Comparison of ENCODE assay signal across 9 mouse cellular contexts in the genomic region with DNA sequence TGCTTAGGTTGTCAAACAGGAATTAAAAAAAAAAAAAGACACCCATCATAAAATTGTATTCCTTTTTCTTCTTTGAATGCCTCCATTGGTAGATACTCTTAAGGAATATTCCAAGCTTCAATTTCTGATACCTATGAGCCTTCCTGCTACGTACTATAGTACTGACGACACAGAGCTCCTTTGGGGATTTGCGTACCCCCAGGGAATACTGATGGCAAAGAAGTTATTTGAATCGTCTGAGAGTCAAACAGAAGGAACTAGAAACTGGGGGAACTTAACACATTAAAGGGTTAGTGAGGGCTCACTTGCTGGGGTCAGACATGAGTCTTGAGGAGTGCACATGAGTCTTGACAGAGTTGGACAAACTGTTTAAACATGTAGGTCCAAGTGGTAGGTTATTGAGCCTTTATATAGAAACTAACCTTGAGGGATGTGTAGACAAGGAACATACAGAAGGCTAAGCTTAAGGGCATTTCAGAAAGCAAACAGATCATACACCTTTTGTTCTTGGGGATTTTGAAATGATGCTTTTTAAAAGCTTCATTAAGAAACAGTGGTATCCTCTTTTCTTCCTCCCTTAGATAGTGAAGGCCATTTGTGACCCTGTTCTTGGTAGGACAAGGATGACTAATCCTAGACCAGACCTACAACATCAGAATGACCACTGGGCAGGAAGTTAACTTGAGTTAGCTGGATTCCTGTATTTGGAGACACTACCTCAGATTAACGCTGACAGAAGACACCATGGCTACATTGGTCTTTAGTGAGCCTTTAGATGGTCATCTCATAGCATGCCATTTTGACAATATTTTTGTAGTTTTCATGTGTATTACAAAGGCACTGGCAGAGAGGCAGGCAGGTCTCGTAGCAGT. TPM values are rescaled to one million over a fixed set of nuclear protein-coding genes. Genes with fewer than 3 reads are reported as not detected.
DNase-seq lines count a peak whose midpoint lies in the region; ATAC-seq and TF ChIP-seq lines count a peak whose summit lies in the region.
"Had no signal": no experiment of that assay in that cellular context is flagged by ENCODE, and none has a peak within 500 bp of the region (broad histone marks: within the 10 kb centered on the region; RNA-seq: fewer than 3 reads in every experiment).

No protein-coding gene starts in this region.

- no peak for ATAC-seq in forebrain, embryonic 13.5 days
- no peak for ATAC-seq in lung, embryonic 16.5 days (ENCODE audit: low read depth)
- no peak for ATAC-seq in hindbrain, embryonic 15.5 days (ENCODE audit: low FRiP score, low read depth)

- DNase-seq in forebrain, embryonic 10.5 days (ENCODE audit: extremely low spot score, low spot score) = no peak
- DNase-seq in lung, postnatal 4 days = no peak
- DNase-seq in embryo, embryonic 9.5 days (ENCODE audit: extremely low spot score) = no peak
- DNase-seq in urinary bladder, adult 18-20 months (ENCODE audit: low spot score in 2 of 2) = no peak

- no peaks in the 10 kb centered on the region for H3K9me3 ChIP-seq in forebrain, embryonic 13.5 days (replicated peaks)
- no peaks in the 10 kb centered on the region for H3K9me3 ChIP-seq in forebrain, embryonic 10.5 days
- H3K9me3 ChIP-seq in lung, embryonic 16.5 days (ENCODE audit: control insufficient read depth, low read length) = no peaks in the 10 kb centered on the region
- no peaks in the 10 kb centered on the region for H3K9me3 ChIP-seq in hindbrain, embryonic 15.5 days

- H3K27me3 ChIP-seq in forebrain, embryonic 13.5 days = no peaks in the 10 kb centered on the region
- no peaks in the 10 kb centered on the region for H3K27me3 ChIP-seq in forebrain, embryonic 10.5 days (ENCODE audit: poor library complexity, severe bottlenecking)
- H3K27me3 ChIP-seq in lung, embryonic 16.5 days (ENCODE audit: control insufficient read depth, insufficient read depth, low read depth, low read length) = no peaks in the 10 kb centered on the region
- H3K27me3 ChIP-seq in hindbrain, embryonic 15.5 days = no peaks in the 10 kb centered on the region

- H3K4me2 ChIP-seq in forebrain, embryonic 13.5 days = peak overlapping the region; percentile 90
- peak overlapping the region; percentile 55 for H3K4me2 ChIP-seq in lung, embryonic 16.5 days (ENCODE audit: low read depth, low read length)
- peak overlapping the region; percentile 80 for H3K4me2 ChIP-seq in hindbrain, embryonic 15.5 days

- no peak for TF ChIP-seq POLR2A in olfactory bulb, adult 2 months (IDR thresholded peaks at IDR 0.05; ENCODE audit: insufficient read depth, low read depth, low read length)

- peaks cover 71% of the 10 kb centered on the region for H3K4me1 ChIP-seq in forebrain, embryonic 13.5 days
- H3K4me1 ChIP-seq in forebrain, embryonic 10.5 days = peaks cover 40% of the 10 kb centered on the region
- peaks cover 34% of the 10 kb centered on the region for H3K4me1 ChIP-seq in lung, embryonic 16.5 days (replicated peaks; ENCODE audit: control insufficient read depth, insufficient read depth, low read length)
- peaks cover 65% of the 10 kb centered on the region for H3K4me1 ChIP-seq in hindbrain, embryonic 15.5 days (replicated peaks)
- H3K4me1 ChIP-seq in olfactory bulb, adult 2 months (ENCODE audit: control insufficient read depth, insufficient read depth, low read length) = peaks cover 13% of the 10 kb centered on the region

- 0 out of 2 replicates have a peak overlapping the region, but pooled peaks have one; percentile 31 for H3K9ac ChIP-seq in forebrain, embryonic 13.5 days
- H3K9ac ChIP-seq in lung, embryonic 16.5 days (ENCODE audit: low read length) = no peak overlapping the region
- H3K9ac ChIP-seq in hindbrain, embryonic 15.5 days = peak overlapping the region; percentile 3; the same call in 1 of the 2 replicates
- H3K9ac ChIP-seq: liver, embryonic 14.5 days had no signal

- no peak overlapping the region for H3K27ac ChIP-seq in forebrain, embryonic 13.5 days
- H3K27ac ChIP-seq in forebrain, embryonic 10.5 days = no peak overlapping the region
- H3K27ac ChIP-seq in lung, embryonic 16.5 days (ENCODE audit: low read length) = no peak overlapping the region
- H3K27ac ChIP-seq in hindbrain, embryonic 15.5 days (replicated peaks) = no peak overlapping the region
- 0 out of 2 replicates have a peak overlapping the region, but pooled peaks have one; percentile 48 for H3K27ac ChIP-seq in olfactory bulb, adult 2 months (ENCODE audit: insufficient read depth, low read depth, low read length)
- H3K27ac ChIP-seq: liver, embryonic 14.5 days had no signal

- peak overlapping the region; percentile 59 for H3K4me3 ChIP-seq in forebrain, embryonic 13.5 days
- no peak overlapping the region for H3K4me3 ChIP-seq in forebrain, embryonic 10.5 days
- H3K4me3 ChIP-seq in lung, embryonic 16.5 days (ENCODE audit: low read length) = no peak overlapping the region
- H3K4me3 ChIP-seq in hindbrain, embryonic 15.5 days = peak overlapping the region; percentile 49
- H3K4me3 ChIP-seq in olfactory bulb, adult 2 months (ENCODE audit: insufficient read depth, low read depth, low read length) = peak overlapping the region; percentile 15; the same call in 1 of the 2 replicates

- H3K36me3 ChIP-seq in forebrain, embryonic 13.5 days (ENCODE audit: poor library complexity, severe bottlenecking) = peaks cover 44% of the 10 kb centered on the region
- peaks cover 79% of the 10 kb centered on the region for H3K36me3 ChIP-seq in forebrain, embryonic 10.5 days (replicated peaks)
- peaks cover 22% of the 10 kb centered on the region for H3K36me3 ChIP-seq in lung, embryonic 16.5 days (ENCODE audit: control insufficient read depth, insufficient read depth, low read length)
- 0 out of 2 replicates have a peak, but pooled peaks cover 12% of the 10 kb centered on the region for H3K36me3 ChIP-seq in hindbrain, embryonic 15.5 days

- no peak for TF ChIP-seq CTCF in olfactory bulb, adult 2 months (IDR thresholded peaks at IDR 0.05; ENCODE audit: insufficient read depth, low read depth, low read length)

- WGBS in forebrain, embryonic 13.5 days = 83% methylated on average over 6 of the region's 6 CpGs
- WGBS in forebrain, embryonic 10.5 days = 92% methylated on average over 6 of the region's 6 CpGs
- 79% methylated on average over 6 of the region's 6 CpGs for WGBS in lung, embryonic 16.5 days
- WGBS in hindbrain, embryonic 15.5 days = 52% methylated on average over 6 of the region's 6 CpGs
- WGBS in olfactory bulb, adult 2 months = 24% methylated on average over 6 of the region's 6 CpGs

RNA-seq across cellular contexts. Expression of gene Btg1, which starts 6.2 kb away (rescaled TPM):
- 52.9 and 55.0 TPM in 2 replicates for polyA plus RNA-seq in forebrain, embryonic 13.5 days (2015; fragmentation: Nextera tagmentation; extraction: Ambion mirVana)
- polyA plus RNA-seq in forebrain, embryonic 10.5 days (2016; fragmentation: Nextera tagmentation; extraction: Ambion mirVana) = 20.7 and 24.1 TPM in 2 replicates
- polyA plus RNA-seq in lung, embryonic 16.5 days (2015; fragmentation: Nextera tagmentation; extraction: Ambion mirVana) = 58.6 and 62.4 TPM in 2 replicates
- polyA plus RNA-seq in hindbrain, embryonic 15.5 days (2015; fragmentation: Nextera tagmentation; extraction: Ambion mirVana) = 40.7 and 43.2 TPM in 2 replicates
- 101 TPM in 1 of 2 replicates, not detected in the other for polyA plus RNA-seq in olfactory bulb, adult 2 months (2012; ENCODE audit: insufficient read depth, insufficient read length, low replicate concordance, missing spikeins)

Comparison
In these comparisons a context has a peak if more than half of its experiments do, and no peak if none do; other contexts are left out.
1. H3K4me3 ChIP-seq: peak in forebrain, embryonic 13.5 days (single experiment), hindbrain, embryonic 15.5 days (single experiment) and olfactory bulb, adult 2 months (single experiment); none in forebrain, embryonic 10.5 days (single experiment) and lung, embryonic 16.5 days (single experiment).
2. Peak in every context shown above with its lines, with median percentiles within 50 percentile points of each other: H3K4me2 ChIP-seq.